Mouse (Mus musculus): ENCODE data around the gene Scrn3. TPM values are rescaled to one million over a fixed set of nuclear protein-coding genes. Genes with fewer than 3 reads are reported as not detected.

Scrn3 gene
- total and polyA plus RNA-seq, 2 experiments, result 16.0 to 41.3 TPM

DNA sequence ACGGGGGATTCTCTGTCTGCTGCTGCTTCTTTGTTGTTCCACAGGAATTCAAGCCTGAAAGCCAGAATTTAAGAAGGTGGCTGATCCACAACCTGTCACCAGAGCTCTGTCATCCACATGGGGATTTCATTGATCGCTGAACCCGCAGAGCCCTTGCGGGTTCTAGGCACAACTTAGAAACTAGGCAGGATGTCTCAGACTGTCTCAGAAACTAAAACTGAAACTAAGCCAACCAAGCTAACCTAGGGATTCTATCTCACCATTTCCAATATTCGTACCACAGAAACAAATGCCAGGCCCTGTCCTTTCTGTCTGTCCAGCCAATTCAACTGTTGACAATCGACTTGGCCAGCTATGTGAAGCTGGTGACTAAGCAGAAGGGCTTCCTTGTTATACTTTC lies 35.8 kb downstream of the Scrn3 start:
- H3K27ac ChIP-seq (replicated peaks; ENCODE audit: insufficient read depth, low read depth, low read length), result no peak overlapping the region
- H3K4me1 ChIP-seq (ENCODE audit: control insufficient read depth, insufficient read depth, low read length), result no peaks in the 10 kb centered on the region
- H3K9ac ChIP-seq (ENCODE audit: low read depth, low read length), result no peak overlapping the region
- DNase-seq (ENCODE audit: extremely low read depth, low read depth, low spot score), result no peak
- no peak overlapping the region for H3K4me3 ChIP-seq (ENCODE audit: insufficient read depth, low read depth, low read length)
- H3K27me3 ChIP-seq (ENCODE audit: control insufficient read depth, insufficient read depth, low read length), result no peaks in the 10 kb centered on the region
- WGBS, result 82% methylated on average over 6 of the region's 6 CpGs
- no peaks in the 10 kb centered on the region for H3K79me2 ChIP-seq (ENCODE audit: control insufficient read depth, insufficient read depth, low read length)
- H3K36me3 ChIP-seq (ENCODE audit: control insufficient read depth, insufficient read depth, low read length), result peaks cover 22% of the 10 kb centered on the region
- TF ChIP-seq CTCF (IDR thresholded peaks at IDR 0.05; ENCODE audit: low read depth, low read length), result no peak
- TF ChIP-seq POLR2A (IDR thresholded peaks at IDR 0.05; ENCODE audit: extremely low read depth, insufficient read depth, low read length), result no peak

DNA sequence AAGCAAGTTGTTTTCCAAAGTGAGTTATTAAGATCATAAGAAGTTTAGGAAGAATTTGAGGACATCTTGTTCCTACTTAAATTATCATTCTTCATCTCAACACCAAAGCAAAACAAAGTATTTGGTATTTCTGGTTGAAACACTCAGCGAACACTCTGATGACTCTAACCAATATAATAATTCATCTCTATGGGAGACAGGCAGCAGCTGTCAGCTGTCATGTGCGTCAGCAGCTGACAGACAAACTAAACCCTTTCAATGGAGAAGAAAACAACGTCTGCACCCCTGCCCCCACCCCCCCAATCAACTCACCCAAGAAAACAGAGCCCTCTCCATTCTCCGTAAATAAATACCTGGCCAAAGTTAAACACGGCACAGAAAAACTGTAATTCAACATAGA lies 39.1 kb downstream of the Scrn3 start:
- peaks cover 30% of the 10 kb centered on the region for H3K36me3 ChIP-seq (ENCODE audit: control insufficient read depth, insufficient read depth, low read length)
- no peak overlapping the region for H3K9ac ChIP-seq (ENCODE audit: low read depth, low read length)
- no peak overlapping the region for H3K27ac ChIP-seq (replicated peaks; ENCODE audit: insufficient read depth, low read depth, low read length)
- H3K4me1 ChIP-seq (ENCODE audit: control insufficient read depth, insufficient read depth, low read length), result no peaks in the 10 kb centered on the region
- 73% methylated on average over 5 of the region's 5 CpGs for WGBS
- no peak for DNase-seq (ENCODE audit: extremely low read depth, low read depth, low spot score)
- H3K4me3 ChIP-seq (ENCODE audit: insufficient read depth, low read depth, low read length), result no peak overlapping the region
- H3K27me3 ChIP-seq (ENCODE audit: control insufficient read depth, insufficient read depth, low read length), result no peaks in the 10 kb centered on the region
- no peak for TF ChIP-seq POLR2A (IDR thresholded peaks at IDR 0.05; ENCODE audit: extremely low read depth, insufficient read depth, low read length)
- H3K79me2 ChIP-seq (ENCODE audit: control insufficient read depth, insufficient read depth, low read length), result no peaks in the 10 kb centered on the region

DNA sequence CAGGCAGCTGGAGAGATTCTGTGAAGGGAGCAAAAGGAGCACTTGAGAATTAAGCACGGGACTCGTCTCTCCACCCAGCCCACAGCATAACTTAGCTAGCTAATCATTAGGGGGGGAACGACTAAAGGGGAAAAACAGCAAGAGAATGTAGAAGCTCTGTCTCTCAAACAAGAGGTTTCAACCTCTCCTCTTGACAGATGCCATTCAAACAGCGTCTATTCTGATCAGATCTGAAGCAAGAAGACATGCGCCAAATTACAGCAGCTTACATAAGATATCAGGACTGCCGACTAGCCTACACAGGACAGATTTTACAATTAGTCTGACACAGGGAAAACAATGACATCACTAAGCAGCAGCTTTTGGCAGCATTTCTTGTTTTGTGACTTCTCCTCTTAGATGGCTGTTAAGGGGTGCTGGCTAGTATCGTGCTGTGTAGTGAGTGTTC lies 39.5 kb downstream of the Scrn3 start:
- Histone ChIP-seq H3K27ac (replicated peaks; ENCODE audit: insufficient read depth, low read depth, low read length) (no peak overlapping the region), H3K27me3 (ENCODE audit: control insufficient read depth, insufficient read depth, low read length) (no peaks in the 10 kb centered on the region), H3K79me2 (ENCODE audit: control insufficient read depth, insufficient read depth, low read length) (no peaks in the 10 kb centered on the region), H3K4me1 (ENCODE audit: control insufficient read depth, insufficient read depth, low read length) (no peaks in the 10 kb centered on the region), H3K36me3 (ENCODE audit: control insufficient read depth, insufficient read depth, low read length) (peaks cover 33% of the 10 kb centered on the region), H3K4me3 (ENCODE audit: insufficient read depth, low read depth, low read length) (no peak overlapping the region), H3K9ac (ENCODE audit: low read depth, low read length) (no peak overlapping the region)
- 59% methylated on average over 7 of the region's 7 CpGs for WGBS
- DNase-seq (ENCODE audit: extremely low read depth, low read depth, low spot score), result no peak
- TF ChIP-seq POLR2A (IDR thresholded peaks at IDR 0.05; ENCODE audit: extremely low read depth, insufficient read depth, low read length) (no peak), CTCF (IDR thresholded peaks at IDR 0.05; ENCODE audit: low read depth, low read length) (no peak)

DNA sequence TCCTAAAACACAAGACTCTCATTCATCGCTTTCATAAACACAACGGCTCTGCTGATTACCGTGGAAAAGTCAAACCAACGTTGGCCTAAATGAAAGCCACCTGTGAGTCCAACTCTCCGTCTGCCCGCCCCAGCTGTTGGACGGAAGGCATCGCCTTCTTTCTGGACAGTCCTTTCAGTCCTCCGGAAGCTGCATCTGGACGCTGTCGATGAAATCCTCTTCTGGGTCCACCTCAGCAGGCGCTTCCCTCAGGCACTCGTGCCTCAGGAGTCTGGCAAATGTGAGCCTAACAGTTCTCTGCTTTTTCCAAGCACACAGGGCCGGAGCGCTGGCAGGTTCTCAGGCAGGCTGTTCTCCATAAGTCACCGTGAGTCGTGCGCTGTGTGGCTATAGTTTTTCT lies 44.6 kb downstream of the Scrn3 start:
- peaks cover 22% of the 10 kb centered on the region for H3K36me3 ChIP-seq (ENCODE audit: control insufficient read depth, insufficient read depth, low read length)
- no peak for DNase-seq (ENCODE audit: extremely low read depth, low read depth, low spot score)
- no peak overlapping the region for H3K9ac ChIP-seq (ENCODE audit: low read depth, low read length)
- no peaks in the 10 kb centered on the region for H3K4me1 ChIP-seq (ENCODE audit: control insufficient read depth, insufficient read depth, low read length)
- 91% methylated on average over 18 of the region's 18 CpGs for WGBS
- no peaks in the 10 kb centered on the region for H3K27me3 ChIP-seq (ENCODE audit: control insufficient read depth, insufficient read depth, low read length)
- H3K27ac ChIP-seq (replicated peaks; ENCODE audit: insufficient read depth, low read depth, low read length), result no peak overlapping the region
- H3K79me2 ChIP-seq (ENCODE audit: control insufficient read depth, insufficient read depth, low read length), result no peaks in the 10 kb centered on the region
- H3K4me3 ChIP-seq (ENCODE audit: insufficient read depth, low read depth, low read length), result no peak overlapping the region
- TF ChIP-seq CTCF (IDR thresholded peaks at IDR 0.05; ENCODE audit: low read depth, low read length) (no peak), POLR2A (IDR thresholded peaks at IDR 0.05; ENCODE audit: extremely low read depth, insufficient read depth, low read length) (no peak)

DNA sequence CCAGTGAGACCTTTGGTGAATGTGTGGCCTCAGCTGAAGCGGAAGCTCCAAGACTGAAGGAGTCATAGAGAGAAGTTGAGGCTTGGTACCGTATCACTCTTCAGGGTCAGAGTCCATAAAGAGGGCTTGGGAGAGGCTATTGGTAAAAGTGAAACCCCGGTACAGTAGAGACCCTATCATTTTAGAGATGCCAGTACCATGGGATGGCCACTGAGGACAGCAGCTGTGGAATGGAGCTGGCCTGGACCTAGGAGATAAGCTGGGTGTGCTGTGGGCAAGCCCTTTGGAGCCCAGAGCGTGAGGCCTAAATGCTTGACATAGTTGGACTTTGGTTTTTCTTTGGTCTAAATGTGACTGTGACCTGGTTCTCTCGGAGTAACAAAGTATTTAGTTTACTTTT lies 47.5 kb downstream of the Scrn3 start:
- no peaks in the 10 kb centered on the region for H3K27me3 ChIP-seq (ENCODE audit: control insufficient read depth, insufficient read depth, low read length)

DNA sequence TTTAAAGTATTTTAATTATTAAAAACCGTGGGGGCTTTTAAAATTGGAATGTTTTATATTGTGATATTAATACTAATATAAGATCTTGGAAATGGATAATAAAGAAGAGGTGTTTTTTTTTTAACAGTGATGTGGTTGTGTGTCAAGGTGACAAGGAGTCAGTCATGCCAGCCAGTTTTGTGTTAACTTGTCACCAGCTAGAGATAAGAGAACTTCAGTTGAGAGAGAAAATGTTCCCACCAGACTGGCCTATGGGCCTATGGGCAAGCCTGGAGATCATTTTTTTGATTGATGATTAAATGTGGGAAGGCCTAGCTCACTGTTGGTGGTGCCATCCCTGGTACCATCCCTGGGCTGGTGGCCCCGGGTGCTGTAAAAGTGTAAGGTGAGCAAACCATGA lies 48.1 kb downstream of the Scrn3 start:
- Histone ChIP-seq H3K27ac (replicated peaks; ENCODE audit: insufficient read depth, low read depth, low read length) (no peak overlapping the region), H3K79me2 (ENCODE audit: control insufficient read depth, insufficient read depth, low read length) (no peaks in the 10 kb centered on the region), H3K4me1 (ENCODE audit: control insufficient read depth, insufficient read depth, low read length) (no peaks in the 10 kb centered on the region), H3K27me3 (ENCODE audit: control insufficient read depth, insufficient read depth, low read length) (no peaks in the 10 kb centered on the region), H3K9ac (ENCODE audit: low read depth, low read length) (no peak overlapping the region), H3K4me3 (ENCODE audit: insufficient read depth, low read depth, low read length) (no peak overlapping the region), H3K36me3 (ENCODE audit: control insufficient read depth, insufficient read depth, low read length) (peaks cover 24% of the 10 kb centered on the region)
- DNase-seq (ENCODE audit: extremely low read depth, low read depth, low spot score), result no peak
- no peak for TF ChIP-seq POLR2A (IDR thresholded peaks at IDR 0.05; ENCODE audit: extremely low read depth, insufficient read depth, low read length)
- TF ChIP-seq CTCF (IDR thresholded peaks at IDR 0.05; ENCODE audit: low read depth, low read length), result no peak
- WGBS, result 90% methylated on average over 2 of the region's 2 CpGs

More for the DNA sequence above, 47.5 kb downstream of the Scrn3 start:
- no peak overlapping the region for H3K4me3 ChIP-seq (ENCODE audit: insufficient read depth, low read depth, low read length)
- no peak overlapping the region for H3K9ac ChIP-seq (ENCODE audit: low read depth, low read length)
- TF ChIP-seq POLR2A (IDR thresholded peaks at IDR 0.05; ENCODE audit: extremely low read depth, insufficient read depth, low read length) (no peak), CTCF (IDR thresholded peaks at IDR 0.05; ENCODE audit: low read depth, low read length) (no peak)
- peak; percentile 16 for DNase-seq (ENCODE audit: extremely low read depth, low read depth, low spot score)
- no peak overlapping the region for H3K27ac ChIP-seq (replicated peaks; ENCODE audit: insufficient read depth, low read depth, low read length)
- 77% methylated on average over 5 of the region's 5 CpGs for WGBS
- H3K36me3 ChIP-seq (ENCODE audit: control insufficient read depth, insufficient read depth, low read length), result peaks cover 24% of the 10 kb centered on the region
- H3K79me2 ChIP-seq (ENCODE audit: control insufficient read depth, insufficient read depth, low read length), result no peaks in the 10 kb centered on the region
- H3K4me1 ChIP-seq (ENCODE audit: control insufficient read depth, insufficient read depth, low read length), result no peaks in the 10 kb centered on the region

Measured in liver, adult 2 months (tissue).